Mouse (Mus musculus) kidney, postnatal 0 days (tissue): ENCODE data around the gene Itpk1. TPM values are rescaled to one million over a fixed set of nuclear protein-coding genes. Genes with fewer than 3 reads are reported as not detected.

Experiments used
- ATAC-seq: fragments of 200-750 bp; cut with Nextera tagmentation; replicated peaks from 2 replicates; pipeline ENCODE4 v1.8.0; 2017; ENCODE audit warnings: low read depth, moderate number of reproducible peaks, moderate TSS enrichment, moderate library complexity; ENCODE audit not compliant: low FRiP score
- DNase-seq: peaks from one replicate; pipeline ENCODE4 v3.0.0-alpha.2; 2016; ENCODE audit warnings: low spot score
- H3K27ac ChIP-seq: fragments of 300-500 bp; sonication (generic); 2 replicates; pipeline ENCODE4 v1.5.1; 2014; ENCODE audit warnings: mild to moderate bottlenecking
- H3K27me3 ChIP-seq: fragments of 300-500 bp; sonication (generic); 2 replicates; pipeline ENCODE4 v1.6.1; 2014; ENCODE audit warnings: low read length, mixed read lengths; ENCODE audit not compliant: insufficient read depth
- H3K36me3 ChIP-seq: fragments of 300-500 bp; sonication (generic); 2 replicates; pipeline ENCODE4 v1.6.1; 2014; ENCODE audit warnings: low read length, mixed read lengths; ENCODE audit not compliant: insufficient read depth
- H3K4me1 ChIP-seq: fragments of 300-500 bp; sonication (generic); replicated peaks from 2 replicates; pipeline ENCODE4 v1.6.1; 2014; ENCODE audit warnings: antibody characterized with exemption, low read length, mixed read lengths; ENCODE audit not compliant: insufficient read depth
- H3K4me2 ChIP-seq: fragments of 300-500 bp; sonication (generic); 2 replicates; pipeline ENCODE4 v1.6.1; 2014; ENCODE audit warnings: mild to moderate bottlenecking, low read length, moderate library complexity, mixed read lengths
- H3K4me3 ChIP-seq: fragments of 300-500 bp; sonication (generic); replicated peaks from 2 replicates; pipeline ENCODE4 v1.5.1; 2014; ENCODE audit warnings: low read depth, low read length
- H3K9ac ChIP-seq: fragments of 300-500 bp; sonication (generic); 2 replicates; pipeline ENCODE4 v1.6.1; 2014; ENCODE audit warnings: low read depth, low read length
- H3K9me3 ChIP-seq: fragments of 300-500 bp; sonication (generic); replicated peaks from 2 replicates; pipeline ENCODE4 v1.6.1; 2016; ENCODE audit warnings: low read length, inconsistent platforms, mixed read lengths
- CTCF ChIP-seq: IDR thresholded peaks from 2 replicates; pipeline ENCODE4 v1.5.1; 2016; ENCODE audit warnings: antibody characterized with exemption, low read depth, mild to moderate bottlenecking, moderate library complexity
- WGBS: fragments of 180-500 bp; shearing (Covaris S2); extraction: QIAGEN DNeasy Blood & Tissue Kit; methylation state at CpG from one replicate; pipeline ENCODE4 v1.1.7; 2014; 5-methylcytosine and 5-hydroxymethylcytosine counted together
- polyA plus RNA-seq: library from polyadenylated mRNA; unstranded; fragments of >200 nt; fragmentation: Nextera tagmentation; extraction: Ambion mirVana; gene quantifications from 2 replicates; pipeline ENCODE4 v1.2.1, GENCODE M21; 2015

Gene Itpk1
- polyA plus RNA-seq, 1 experiment from 2014 or later, result 16.1 TPM

DNA sequence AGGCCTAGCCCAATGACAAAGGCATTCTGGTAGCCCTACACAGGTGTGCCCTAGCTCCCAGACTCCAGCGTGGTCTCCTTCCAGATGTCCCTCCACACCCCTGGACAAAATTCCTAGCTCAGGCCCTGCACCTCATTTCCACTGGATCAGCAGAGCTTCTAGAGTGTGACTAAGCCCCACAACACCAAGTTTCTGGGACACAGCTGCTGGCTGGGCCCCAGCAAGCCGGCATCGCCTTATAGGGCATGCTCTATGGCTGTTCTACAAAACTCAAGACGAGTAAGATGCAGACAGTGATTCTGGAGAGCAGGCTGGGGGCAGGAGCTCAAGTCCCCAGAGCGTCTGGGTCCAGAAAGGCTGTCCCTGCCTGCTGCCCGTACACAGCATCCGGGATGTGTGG, 43.0 kb downstream of the Itpk1 start:
- WGBS, result 63% methylated on average over 7 of the region's 7 CpGs
- ATAC-seq, result no peak
- no peak for TF ChIP-seq CTCF

DNA sequence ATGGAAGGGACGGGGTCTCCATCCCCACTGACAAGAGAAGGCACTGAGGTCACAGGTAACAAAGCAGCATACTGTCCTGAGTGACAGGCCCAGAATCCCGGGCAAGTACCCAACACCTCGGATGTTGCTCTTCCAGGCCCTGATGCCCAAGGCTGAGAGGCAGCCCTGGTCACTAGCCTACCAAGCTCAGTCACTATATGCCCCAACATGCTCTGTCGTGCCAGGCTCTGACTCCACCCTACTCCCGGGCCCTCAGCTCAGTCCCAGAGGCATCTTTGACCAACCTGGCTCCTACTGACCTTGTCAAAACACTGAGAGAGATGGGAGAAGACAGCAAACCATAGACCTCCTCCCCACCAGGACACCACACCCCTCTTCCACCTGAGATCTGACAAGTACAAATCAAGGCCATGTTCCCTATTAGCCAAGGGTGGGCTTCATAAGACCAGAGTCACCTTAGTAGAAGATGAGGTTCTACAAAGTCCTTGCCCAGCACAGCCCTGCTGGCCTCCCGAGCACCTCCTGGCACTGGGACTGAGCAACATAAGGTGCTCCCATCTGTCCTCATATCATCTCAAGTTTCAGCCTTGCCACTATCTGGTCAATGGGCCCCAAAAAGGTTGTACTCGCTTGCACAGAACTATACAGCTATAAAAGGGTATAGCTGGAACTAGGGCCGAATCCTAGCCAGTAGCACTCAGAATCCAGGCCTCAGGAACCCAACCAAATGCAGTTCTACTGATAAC, 43.7 kb downstream of the Itpk1 start:
- 84% methylated on average over 8 of the region's 8 CpGs for WGBS
- no peak for ATAC-seq

More for the DNA sequence above, 43.0 kb downstream of the Itpk1 start:
- Histone ChIP-seq H3K9ac (no peak overlapping the region), H3K36me3 (no peaks in the 10 kb centered on the region), H3K27me3 (no peaks in the 10 kb centered on the region), H3K9me3 (no peaks in the 10 kb centered on the region), H3K4me2 (no peak overlapping the region), H3K27ac (no peak overlapping the region), H3K4me1 (0 out of 2 replicates have a peak, but pooled peaks cover 3% of the 10 kb centered on the region), H3K4me3 (no peak overlapping the region)
- no peak for DNase-seq

DNA sequence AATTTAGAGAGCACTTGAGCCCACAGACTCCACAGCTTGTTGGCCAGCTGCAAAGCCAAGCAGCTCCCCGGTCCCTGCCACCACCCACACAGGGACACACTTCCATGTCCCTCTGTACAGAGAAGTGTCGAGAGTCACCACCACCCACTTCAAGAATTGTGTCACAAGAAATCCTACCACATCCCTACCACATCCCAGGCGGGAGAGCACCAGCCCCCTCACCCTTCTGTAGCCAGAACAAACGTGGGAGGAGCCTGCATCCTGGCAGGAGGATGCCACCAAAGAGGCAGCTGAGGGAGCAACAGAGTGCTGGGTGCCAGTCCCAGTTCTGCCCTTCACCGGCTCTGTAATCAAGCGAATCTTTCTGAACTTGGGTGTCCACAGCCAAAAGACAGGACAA, 51.7 kb downstream of the Itpk1 start:
- ATAC-seq, result no peak
- WGBS, result 50% methylated on average over 6 of the region's 6 CpGs

More for the DNA sequence above, 43.7 kb downstream of the Itpk1 start:
- Histone ChIP-seq H3K9me3 (no peaks in the 10 kb centered on the region), H3K4me1 (0 out of 2 replicates have a peak, but pooled peaks cover 3% of the 10 kb centered on the region), H3K36me3 (no peaks in the 10 kb centered on the region), H3K4me2 (no peak overlapping the region), H3K9ac (no peak overlapping the region), H3K4me3 (no peak overlapping the region), H3K27ac (no peak overlapping the region), H3K27me3 (no peaks in the 10 kb centered on the region)
- no peak for DNase-seq
- no peak for TF ChIP-seq CTCF

DNA sequence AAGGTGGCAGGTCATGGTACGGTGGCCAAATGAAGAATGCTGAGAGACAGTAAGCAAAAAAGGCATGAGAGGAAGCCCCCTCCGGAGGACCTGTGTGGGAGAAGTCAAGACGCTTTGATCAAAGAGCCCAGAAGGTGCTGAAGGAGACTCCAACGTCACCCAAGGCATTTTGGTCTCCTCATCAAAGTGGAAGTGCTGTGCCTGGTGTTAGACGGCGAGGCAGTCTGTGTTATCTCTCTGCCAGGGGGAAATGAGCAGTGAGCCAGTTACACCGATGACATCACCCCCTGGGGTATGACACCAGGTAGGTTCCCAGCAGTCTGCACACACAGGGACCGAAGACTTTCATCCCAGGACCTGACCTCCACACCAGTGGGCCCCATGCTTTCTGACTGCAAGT, 52.3 kb downstream of the Itpk1 start:
- 19% methylated on average over 8 of the region's 8 CpGs for WGBS
- Histone ChIP-seq H3K4me2 (no peak overlapping the region), H3K4me3 (no peak overlapping the region), H3K9me3 (no peaks in the 10 kb centered on the region), H3K4me1 (peaks cover 16% of the 10 kb centered on the region; the same call in 1 of the 2 replicates), H3K36me3 (no peaks in the 10 kb centered on the region), H3K9ac (no peak overlapping the region), H3K27me3 (no peaks in the 10 kb centered on the region), H3K27ac (no peak overlapping the region)
- ATAC-seq (no peak), DNase-seq (no peak)
- TF ChIP-seq CTCF, result no peak

More for the DNA sequence above, 51.7 kb downstream of the Itpk1 start:
- Histone ChIP-seq H3K27me3 (no peaks in the 10 kb centered on the region), H3K9me3 (no peaks in the 10 kb centered on the region), H3K9ac (no peak overlapping the region), H3K36me3 (no peaks in the 10 kb centered on the region), H3K4me3 (no peak overlapping the region), H3K27ac (no peak overlapping the region), H3K4me2 (no peak overlapping the region), H3K4me1 (peaks cover 14% of the 10 kb centered on the region; the same call in 1 of the 2 replicates)
- no peak for DNase-seq
- no peak for TF ChIP-seq CTCF

DNA sequence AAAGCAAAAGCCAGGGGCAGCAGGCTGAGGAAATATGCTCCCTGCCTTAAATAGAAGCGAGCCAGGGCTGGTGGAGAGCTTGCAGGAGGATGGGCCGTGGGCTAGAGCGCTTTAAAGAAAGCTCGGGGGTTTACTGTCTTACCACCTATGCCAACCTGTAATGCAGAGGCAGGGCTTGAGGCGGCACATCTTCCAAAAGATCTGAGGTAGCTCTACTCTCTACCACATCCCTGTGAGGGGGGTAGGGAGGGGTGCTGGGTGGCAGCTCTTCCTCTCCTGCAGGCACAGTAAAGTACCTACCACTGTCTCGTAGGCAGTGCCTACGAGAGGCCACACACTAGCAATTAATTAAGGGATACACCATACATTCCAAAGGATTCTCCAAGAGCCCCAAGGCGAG, 52.9 kb downstream of the Itpk1 start:
- DNase-seq, result no peak
- no peak overlapping the region for H3K27ac ChIP-seq

DNA sequence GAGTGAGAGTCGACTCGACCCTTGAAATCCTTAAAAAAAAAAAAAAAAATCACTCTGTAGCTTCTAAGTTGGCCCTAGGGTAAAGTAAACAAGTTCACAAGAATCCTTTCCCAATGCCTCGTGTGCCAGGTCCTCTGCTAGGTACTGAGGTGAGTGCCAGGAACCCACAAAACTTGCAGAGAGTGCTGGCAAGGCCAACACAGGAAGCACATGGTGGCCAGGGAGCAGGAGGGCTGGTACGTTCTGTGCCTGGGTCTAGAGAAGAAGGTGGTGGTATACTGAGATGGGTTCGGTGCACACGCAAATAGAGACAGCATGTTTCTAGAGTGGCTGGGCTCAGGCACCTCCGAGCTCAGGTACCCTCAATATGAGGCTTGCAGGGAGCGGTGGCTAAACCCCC, 53.3 kb downstream of the Itpk1 start:
- Histone ChIP-seq H3K27ac (0 out of 2 replicates have a peak overlapping the region, but pooled peaks have one; percentile 14), H3K9ac (no peak overlapping the region), H3K4me3 (no peak overlapping the region), H3K9me3 (no peaks in the 10 kb centered on the region), H3K36me3 (no peaks in the 10 kb centered on the region), H3K27me3 (no peaks in the 10 kb centered on the region), H3K4me2 (no peak overlapping the region), H3K4me1 (peaks cover 22% of the 10 kb centered on the region)
- DNase-seq (no peak), ATAC-seq (no peak)
- no peak for TF ChIP-seq CTCF
- WGBS, result 70% methylated on average over 8 of the region's 8 CpGs

More for the DNA sequence above, 52.9 kb downstream of the Itpk1 start:
- Histone ChIP-seq H3K27me3 (no peaks in the 10 kb centered on the region), H3K9ac (no peak overlapping the region), H3K4me1 (peaks cover 18% of the 10 kb centered on the region), H3K4me2 (no peak overlapping the region), H3K36me3 (no peaks in the 10 kb centered on the region), H3K9me3 (no peaks in the 10 kb centered on the region), H3K4me3 (no peak overlapping the region)
- WGBS, result 61% methylated on average over 8 of the region's 8 CpGs
- ATAC-seq, result no peak
- no peak for TF ChIP-seq CTCF
